Mouse (Mus musculus): ENCODE data around the gene Khk. TPM values are rescaled to one million over a fixed set of nuclear protein-coding genes. Genes with fewer than 3 reads are reported as not detected.

Khk gene
- total RNA-seq, 2 experiments from 2014 or later, result 17.0 to 17.7 TPM

DNA sequence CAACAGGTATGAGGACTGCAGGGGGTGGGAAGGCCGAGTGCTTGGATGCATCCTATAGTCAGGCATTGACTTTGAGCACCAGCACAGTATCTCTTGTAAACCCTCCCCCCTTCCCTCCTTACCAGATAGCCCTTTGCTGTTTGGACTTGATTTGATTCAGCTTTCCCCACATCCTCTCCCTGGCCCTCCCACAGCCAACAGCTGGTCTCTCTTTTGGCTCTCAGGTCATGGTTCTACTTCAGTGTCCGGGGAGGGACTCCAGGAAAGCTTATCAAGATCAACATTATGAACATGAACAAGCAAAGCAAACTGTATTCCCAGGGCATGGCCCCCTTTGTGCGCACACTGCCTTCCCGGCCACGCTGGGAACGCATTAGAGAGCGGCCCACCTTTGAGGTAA, 30.9 kb upstream of the Khk start:
- Histone ChIP-seq H3K27ac (peak overlapping the region; percentile 93; the same call in 1 of the 2 replicates), H3K4me3 (no peak overlapping the region)
- no peak for TF ChIP-seq CTCF (conservative IDR thresholded peaks at IDR 0.05)
- no peak for DNase-seq (ENCODE audit: low spot score in 2 of 2)

DNA sequence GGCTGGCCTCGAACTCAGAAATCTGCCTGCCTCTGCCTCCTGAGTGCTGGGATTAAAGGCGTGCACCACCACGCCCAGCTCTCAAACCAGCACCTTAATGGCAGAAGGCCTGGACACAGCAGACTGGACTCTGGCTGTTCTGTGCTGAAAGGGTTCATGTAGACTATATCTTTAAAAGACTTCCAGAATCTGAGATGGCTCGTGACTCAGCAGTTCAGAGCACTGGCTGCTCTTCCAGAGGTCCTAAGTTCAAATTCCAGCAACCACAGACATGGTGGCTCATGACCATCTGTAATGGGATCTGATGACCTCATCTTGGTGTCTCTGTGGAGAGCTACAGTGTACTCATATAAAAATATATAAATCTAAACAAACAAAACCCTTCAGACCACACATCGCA, 19.4 kb upstream of the Khk start:
- Histone ChIP-seq H3K4me3 (no peak overlapping the region), H3K27ac (no peak overlapping the region)
- DNase-seq (ENCODE audit: low spot score in 2 of 2), result no peak
- no peak for TF ChIP-seq CTCF (conservative IDR thresholded peaks at IDR 0.05)

DNA sequence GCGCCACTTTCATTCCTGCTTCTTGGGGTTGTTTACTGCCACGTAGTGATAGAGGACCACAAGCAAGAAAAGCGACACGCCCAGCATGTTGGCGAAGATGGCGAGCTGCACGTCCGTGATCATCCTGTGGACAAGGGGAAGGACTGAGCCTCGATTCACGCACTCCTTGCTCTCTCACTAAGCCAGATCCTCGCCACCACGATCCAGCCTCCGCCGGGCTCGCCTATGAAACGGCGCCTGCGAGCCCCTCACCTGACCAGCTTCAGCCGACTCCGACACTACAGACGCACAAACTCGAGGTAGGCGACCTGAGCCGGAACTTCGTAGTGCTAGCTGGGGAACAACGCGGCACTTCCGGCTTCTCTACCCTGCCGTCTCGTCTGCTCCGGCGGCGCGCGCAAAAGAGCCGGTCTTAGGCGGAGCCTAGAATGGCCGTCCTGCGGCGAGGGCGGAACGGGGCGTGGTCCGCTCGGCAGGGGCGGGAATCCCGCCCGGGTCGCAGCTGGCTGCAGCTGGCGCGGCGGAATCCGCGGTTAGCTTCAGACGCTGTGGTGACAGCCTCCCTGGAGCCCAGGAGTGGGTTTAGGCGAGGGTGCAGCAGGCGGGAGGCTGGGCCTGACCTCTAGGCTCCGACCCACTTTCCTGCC, 13.7 kb upstream of the Khk start, which contains the start of gene Ost4:
TSS of gene Ost4 (minus strand) at position 376 of the 647 bp plus-strand sequence.
- Histone ChIP-seq H3K27ac (peak within 1 kb of the TSS; percentile 93), H3K4me3 (peak within 1 kb of the TSS; percentile 74)
- TF ChIP-seq CTCF (conservative IDR thresholded peaks at IDR 0.05), result no peak; the same call in 1 of the 2 replicates
- DNase-seq (ENCODE audit: low spot score in 2 of 2), result peak; percentile 94 to 95

GRCm38 (mm10) chr5:30908426-30909299, 12.6 kb upstream of the Khk start:
- Histone ChIP-seq H3K4me3 (peak overlapping the region; percentile 74), H3K27ac (peak overlapping the region; percentile 93)
- no peak for TF ChIP-seq CTCF (conservative IDR thresholded peaks at IDR 0.05)
- no peak for DNase-seq (ENCODE audit: low spot score in 2 of 2)

GRCm38 (mm10) chr5:30909300-30909659, 12.0 kb upstream of the Khk start:
- H3K27ac ChIP-seq, result no peak overlapping the region

DNA sequence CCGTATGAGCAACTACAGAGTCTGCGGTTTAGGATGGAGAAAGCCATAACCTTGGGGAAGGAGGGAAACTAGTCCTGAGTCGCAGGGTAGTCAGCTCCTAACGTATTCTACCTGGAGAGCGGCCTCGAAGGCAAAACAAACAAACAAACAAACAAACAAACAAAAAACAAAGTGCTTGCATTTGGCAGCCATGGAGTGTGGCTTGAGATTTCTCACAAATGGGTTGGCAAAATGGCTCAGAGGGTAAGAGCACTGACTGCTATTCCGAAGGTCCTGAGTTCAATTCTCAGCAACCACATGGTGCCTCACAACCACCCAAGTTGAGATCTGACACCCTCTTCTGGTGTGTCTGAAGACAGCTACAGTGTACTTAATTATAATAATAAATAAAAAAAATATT, 11.4 kb upstream of the Khk start:
- Histone ChIP-seq H3K27ac (no peak overlapping the region), H3K4me3 (no peak overlapping the region)
- no peak for DNase-seq (ENCODE audit: low spot score in 2 of 2)
- TF ChIP-seq CTCF (conservative IDR thresholded peaks at IDR 0.05), result no peak

More at GRCm38 (mm10) chr5:30909300-30909659, 12.0 kb upstream of the Khk start:
- H3K4me3 ChIP-seq, result no peak overlapping the region
- TF ChIP-seq CTCF (conservative IDR thresholded peaks at IDR 0.05), result no peak
- DNase-seq (ENCODE audit: low spot score in 2 of 2), result no peak

DNA sequence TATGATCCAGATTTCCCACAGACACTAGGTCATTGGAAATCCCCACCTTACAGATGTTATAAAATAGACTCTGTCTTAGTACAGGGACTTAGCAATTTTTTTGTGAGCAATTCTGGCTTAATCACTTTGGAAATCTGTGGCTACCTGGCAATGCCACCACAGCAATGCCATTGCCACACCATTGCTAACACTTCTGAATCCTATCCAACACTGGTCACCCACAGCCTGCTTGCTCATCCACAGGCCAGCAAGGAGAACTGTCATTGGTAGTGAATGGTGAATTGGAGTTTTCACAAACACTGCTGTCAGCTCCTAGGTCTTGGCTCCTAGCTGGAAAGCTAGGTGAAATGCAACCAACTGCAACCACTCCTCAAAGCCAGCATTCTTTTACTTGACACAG, 10.8 kb upstream of the Khk start:
- H3K27ac ChIP-seq, result no peak overlapping the region
- no peak overlapping the region for H3K4me3 ChIP-seq
- DNase-seq (ENCODE audit: low spot score in 2 of 2), result no peak
- no peak for TF ChIP-seq CTCF (conservative IDR thresholded peaks at IDR 0.05)

- TF ChIP-seq CTCF (conservative IDR thresholded peaks at IDR 0.05), result no peak
- DNase-seq (ENCODE audit: low spot score in 2 of 2), result no peak
- Histone ChIP-seq H3K4me3 (no peak overlapping the region), H3K27ac (peak overlapping the region; percentile 48; the same call in 1 of the 2 replicates)
These were observed 9.1 kb upstream of the Khk start for GRCm38 (mm10) chr5:30912156-30912555.

- Histone ChIP-seq H3K27ac (peak within 1 kb of the TSS; percentile 48; the same call in 1 of the 2 replicates), H3K4me3 (peak within 1 kb of the TSS; percentile 18; the same call in 1 of the 2 replicates)
- TF ChIP-seq CTCF (conservative IDR thresholded peaks at IDR 0.05), result no peak
- no peak for DNase-seq (ENCODE audit: low spot score in 2 of 2)
These were observed 8.0 kb upstream of the Khk start, which contains the start of gene Emilin1 for GRCm38 (mm10) chr5:30913060-30913841. TSS of gene Emilin1 (plus strand) at chr5:30913402.

DNA sequence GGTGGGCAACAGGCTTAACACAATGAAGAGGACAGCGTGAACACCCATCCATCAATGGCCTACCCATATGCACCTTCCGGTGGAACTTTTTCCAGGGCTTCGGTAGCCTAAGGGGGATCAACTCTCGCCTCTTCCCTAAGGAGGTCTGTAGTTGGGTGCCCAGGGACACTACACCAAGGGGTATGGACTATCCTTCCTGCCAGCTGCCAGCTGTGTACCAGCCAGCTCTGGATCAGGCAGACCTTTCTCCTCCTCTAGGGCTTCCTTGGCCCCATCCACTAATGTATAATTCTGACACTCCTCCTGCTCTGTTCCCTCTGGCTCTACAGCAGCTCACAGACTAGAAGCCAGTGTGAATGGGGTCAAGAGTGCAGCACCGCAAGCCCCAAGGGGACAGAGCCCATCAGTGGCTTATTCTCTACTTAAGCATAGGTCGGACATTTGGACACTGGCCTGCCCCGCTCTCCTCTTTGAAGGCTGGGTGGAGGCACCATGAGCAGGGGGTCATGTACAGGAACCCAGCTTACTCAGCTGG, 7.1 kb upstream of the Khk start:
- TF ChIP-seq CTCF (conservative IDR thresholded peaks at IDR 0.05), result no peak
- DNase-seq (ENCODE audit: low spot score in 2 of 2), result no peak
- Histone ChIP-seq H3K4me3 (no peak overlapping the region), H3K27ac (no peak overlapping the region)

DNA sequence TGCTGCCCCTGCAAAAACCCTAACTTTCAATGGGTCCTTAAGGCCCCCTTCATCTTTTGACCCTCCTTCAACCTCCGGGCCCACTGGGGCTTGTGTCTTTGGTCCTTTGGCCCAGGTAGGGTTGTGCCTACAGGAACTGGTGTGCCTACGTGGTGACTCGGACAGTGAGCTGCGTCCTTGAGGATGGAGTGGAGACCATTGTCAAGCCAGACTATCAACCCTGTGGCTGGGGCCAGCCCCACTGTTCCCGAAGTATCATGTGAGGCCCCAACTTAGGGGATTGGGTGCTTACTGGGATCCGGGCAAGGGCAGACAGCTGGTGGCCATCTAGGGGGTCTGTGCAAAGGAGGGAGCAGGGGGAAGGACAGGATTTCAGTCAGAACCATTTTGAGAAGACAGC, 6.4 kb upstream of the Khk start:
- no peak overlapping the region for H3K4me3 ChIP-seq
- H3K27ac ChIP-seq, result no peak overlapping the region
- TF ChIP-seq CTCF (conservative IDR thresholded peaks at IDR 0.05), result no peak
- DNase-seq (ENCODE audit: low spot score in 2 of 2), result no peak

DNA sequence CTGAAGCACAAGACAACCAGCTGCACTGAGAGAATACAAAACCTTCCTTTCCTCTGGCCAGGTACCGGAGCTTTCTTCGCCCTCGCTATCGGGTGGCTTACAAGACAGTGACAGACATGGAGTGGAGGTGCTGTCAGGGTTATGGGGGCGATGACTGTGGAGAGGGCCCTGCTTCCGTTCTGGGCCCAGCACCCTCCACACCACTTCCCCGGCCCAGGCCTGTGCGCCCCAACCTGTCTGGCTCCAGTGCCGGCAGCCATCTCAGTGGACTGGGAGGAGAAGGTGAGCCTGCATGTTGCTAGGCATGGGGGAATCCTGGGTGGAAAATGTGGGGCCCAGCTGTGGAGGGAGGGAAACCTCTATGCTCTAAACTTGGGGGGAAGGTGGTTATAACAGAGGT, 5.8 kb upstream of the Khk start:
- Histone ChIP-seq H3K4me3 (no peak overlapping the region), H3K27ac (peak overlapping the region; percentile 55; the same call in 1 of the 2 replicates)
- DNase-seq (ENCODE audit: low spot score in 2 of 2), result no peak
- no peak for TF ChIP-seq CTCF (conservative IDR thresholded peaks at IDR 0.05)

All from layer of hippocampus, adult 2 months (tissue).